Mouse (Mus musculus): ENCODE measurements at regions not wholly inside any gene's neighbourhood (a gene's known extent, or its start where the extent isn't known, plus 50 kb on each side); places are given as distances from the start of the nearest gene placed in this dataset.

GRCm38 (mm10) chr2:146802973-146803372, 52.7 kb upstream of the Kiz start:
- ATAC-seq (replicated peaks; ENCODE audit: low read depth, poor library complexity, severe bottlenecking): no peak

Measured in common myeloid progenitor, adult 5-6 weeks (primary cell).